Mouse (Mus musculus) kidney, adult 18-20 months (tissue): ENCODE results near the gene Zbtb33.
A peak's percentile ranks its signal among the peaks of the same experiment; 100 is the strongest.

ENCODE experiments used
- DNase-seq: peaks from one replicate; pipeline ENCODE4 v3.0.0; 2021

Zbtb33 gene

GRCm38 (mm10) chrX:38189552-38190457, at the start of gene Zbtb33:
Zbtb33 (plus strand) TSS chrX:38189793.
- DNase-seq: peak; percentile 90

- DNase-seq: no peak
These were observed 30.5 kb upstream of the Zbtb33 start for GRCm38 (mm10) chrX:38159097-38159496.

GRCm38 (mm10) chrX:38165315-38165714, 24.3 kb upstream of the Zbtb33 start:
- DNase-seq: no peak

GRCm38 (mm10) chrX:38166064-38166463, 23.5 kb upstream of the Zbtb33 start:
- DNase-seq: no peak

GRCm38 (mm10) chrX:38166592-38166991, 23.0 kb upstream of the Zbtb33 start:
- no peak for DNase-seq

- DNase-seq: peak; percentile 58
These were observed 9.7 kb upstream of the Zbtb33 start for GRCm38 (mm10) chrX:38179891-38180310.

- peak; percentile 26 for DNase-seq
These were observed 8.7 kb upstream of the Zbtb33 start for GRCm38 (mm10) chrX:38180656-38181607.

- peak; percentile 47 for DNase-seq
These were observed 7.9 kb upstream of the Zbtb33 start for GRCm38 (mm10) chrX:38181608-38182258.

GRCm38 (mm10) chrX:38185520-38185919, 4.1 kb upstream of the Zbtb33 start:
- no peak for DNase-seq

GRCm38 (mm10) chrX:38190458-38190764, 818 bp downstream of the Zbtb33 start:
- no peak for DNase-seq

- no peak for DNase-seq
These were observed 12.2 kb downstream of the Zbtb33 start for GRCm38 (mm10) chrX:38201816-38202215.

- no peak for DNase-seq
These were observed 17.8 kb downstream of the Zbtb33 start for GRCm38 (mm10) chrX:38207392-38207791.

- no peak for DNase-seq
These were observed 27.5 kb downstream of the Zbtb33 start for GRCm38 (mm10) chrX:38216986-38217675.

GRCm38 (mm10) chrX:38217676-38217991, 28.0 kb downstream of the Zbtb33 start:
- no peak for DNase-seq

GRCm38 (mm10) chrX:38222757-38223156, 33.2 kb downstream of the Zbtb33 start:
- no peak for DNase-seq

- no peak for DNase-seq
These were observed 40.3 kb downstream of the Zbtb33 start for GRCm38 (mm10) chrX:38229888-38230287.

- peak; percentile 45 for DNase-seq
These were observed 48.1 kb downstream of the Zbtb33 start for GRCm38 (mm10) chrX:38237731-38238130.
